Mouse (Mus musculus) heart, embryonic 15.5 days (tissue): Measurements from ENCODE around the gene Olfr917. TPM values are rescaled to one million over a fixed set of nuclear protein-coding genes. Genes with fewer than 3 reads are reported as not detected.

ENCODE experiments used
- ATAC-seq: fragments of 200-750 bp; cut with Nextera tagmentation; replicated peaks from 2 replicates; pipeline ENCODE4 v1.8.0; 2017; ENCODE audit warnings: low read depth, moderate TSS enrichment; ENCODE audit not compliant: insufficient number of reproducible peaks, insufficient read depth, low FRiP score
- H3K27ac ChIP-seq: fragments of 300-500 bp; sonication (generic); 2 replicates; pipeline ENCODE4 v1.5.1; 2015; ENCODE audit warnings: mild to moderate bottlenecking, inconsistent platforms
- H3K27me3 ChIP-seq: fragments of 300-500 bp; sonication (generic); 2 replicates; pipeline ENCODE4 v1.6.1; 2015; ENCODE audit warnings: inconsistent platforms
- H3K36me3 ChIP-seq: fragments of 300-500 bp; sonication (generic); 2 replicates; pipeline ENCODE4 v1.6.1; 2015; ENCODE audit warnings: mild to moderate bottlenecking, inconsistent platforms
- H3K4me1 ChIP-seq: fragments of 300-500 bp; sonication (generic); replicated peaks from 2 replicates; pipeline ENCODE4 v1.6.1; 2015; ENCODE audit warnings: inconsistent platforms
- H3K4me2 ChIP-seq: fragments of 300-500 bp; sonication (generic); 2 replicates; pipeline ENCODE4 v1.6.1; 2015; ENCODE audit warnings: inconsistent platforms, mild to moderate bottlenecking, moderate library complexity
- H3K4me3 ChIP-seq: fragments of 300-500 bp; sonication (generic); 2 replicates; pipeline ENCODE4 v1.5.1; 2015; ENCODE audit warnings: mild to moderate bottlenecking, inconsistent platforms
- H3K9ac ChIP-seq: fragments of 300-500 bp; sonication (generic); 2 replicates; pipeline ENCODE4 v1.6.1; 2015; ENCODE audit warnings: mild to moderate bottlenecking, inconsistent platforms
- H3K9me3 ChIP-seq: fragments of 300-500 bp; sonication (generic); replicated peaks from 2 replicates; pipeline ENCODE4 v1.6.1; 2016; ENCODE audit warnings: inconsistent platforms
- WGBS: fragments of 180-500 bp; shearing (Covaris S2); methylation state at CpG from one replicate; pipeline ENCODE4 v1.1.7; 2015; ENCODE audit warnings: mixed read lengths; 5-methylcytosine and 5-hydroxymethylcytosine counted together
- polyA plus RNA-seq: library from polyadenylated mRNA; unstranded; fragments of >200 nt; fragmentation: Nextera tagmentation; extraction: Ambion mirVana; gene quantifications from 2 replicates; pipeline ENCODE4 v1.2.1, GENCODE M21; 2015

The Olfr917 gene
- polyA plus RNA-seq, result not detected in 2 replicates

GRCm38 (mm10) chr9:38665742-38666141 is at the start of gene Olfr917:
Gene Olfr917, minus strand, starts transcription at chr9:38665842.
- WGBS, result 83% methylated on average over 1 of the region's 1 CpGs
- no peak within 1 kb of the TSS for H3K4me2 ChIP-seq

GRCm38 (mm10) chr9:38674501-38674900 is 8.9 kb upstream of the Olfr917 start, which contains the start of gene Olfr918:
Gene Olfr918, minus strand, starts transcription at chr9:38674601.
- no peaks in the 10 kb centered on the region for H3K36me3 ChIP-seq
- H3K27ac ChIP-seq, result no peak within 1 kb of the TSS
- no peaks in the 10 kb centered on the region for H3K27me3 ChIP-seq
- no peaks in the 10 kb centered on the region for H3K9me3 ChIP-seq
- H3K4me2 ChIP-seq, result no peak within 1 kb of the TSS
- no peaks in the 10 kb centered on the region for H3K4me1 ChIP-seq
- 75% methylated on average over 2 of the region's 2 CpGs for WGBS
- H3K4me3 ChIP-seq, result no peak within 1 kb of the TSS
- no peak for ATAC-seq
- no peak within 1 kb of the TSS for H3K9ac ChIP-seq

More at GRCm38 (mm10) chr9:38665742-38666141, at the start of gene Olfr917:
- no peaks in the 10 kb centered on the region for H3K4me1 ChIP-seq
- H3K36me3 ChIP-seq, result no peaks in the 10 kb centered on the region
- H3K27me3 ChIP-seq, result no peaks in the 10 kb centered on the region
- H3K9me3 ChIP-seq, result no peaks in the 10 kb centered on the region
- no peak for ATAC-seq
- H3K27ac ChIP-seq, result no peak within 1 kb of the TSS
- H3K9ac ChIP-seq, result no peak within 1 kb of the TSS
- no peak within 1 kb of the TSS for H3K4me3 ChIP-seq

GRCm38 (mm10) chr9:38672887-38673286 is 7.2 kb upstream of the Olfr917 start:
- no peaks in the 10 kb centered on the region for H3K36me3 ChIP-seq
- H3K4me2 ChIP-seq, result no peak overlapping the region
- H3K9ac ChIP-seq, result no peak overlapping the region
- H3K9me3 ChIP-seq, result no peaks in the 10 kb centered on the region
- no peak overlapping the region for H3K4me3 ChIP-seq
- H3K4me1 ChIP-seq, result no peaks in the 10 kb centered on the region
- no peaks in the 10 kb centered on the region for H3K27me3 ChIP-seq
- 67% methylated on average over 2 of the region's 2 CpGs for WGBS
- H3K27ac ChIP-seq, result no peak overlapping the region
- ATAC-seq, result no peak

GRCm38 (mm10) chr9:38659775-38660174 is 5.9 kb downstream of the Olfr917 start, which contains the start of gene Olfr916:
Gene Olfr916, minus strand, starts transcription at chr9:38659875.
- no peak for ATAC-seq
- 60% methylated on average over 1 of the region's 1 CpGs for WGBS
- Histone ChIP-seq H3K36me3 (no peaks in the 10 kb centered on the region), H3K9me3 (no peaks in the 10 kb centered on the region), H3K4me2 (no peak within 1 kb of the TSS), H3K27me3 (no peaks in the 10 kb centered on the region), H3K9ac (no peak within 1 kb of the TSS), H3K4me1 (no peaks in the 10 kb centered on the region), H3K4me3 (no peak within 1 kb of the TSS), H3K27ac (no peak within 1 kb of the TSS)

- Histone ChIP-seq H3K27me3 (no peaks in the 10 kb centered on the region), H3K4me3 (no peak overlapping the region), H3K9ac (no peak overlapping the region), H3K36me3 (no peaks in the 10 kb centered on the region), H3K9me3 (no peaks in the 10 kb centered on the region), H3K27ac (no peak overlapping the region), H3K4me1 (no peaks in the 10 kb centered on the region), H3K4me2 (no peak overlapping the region)
- no peak for ATAC-seq
- 78% methylated on average over 4 of the region's 4 CpGs for WGBS
Observed at GRCm38 (mm10) chr9:38632406-38632805, 33.2 kb downstream of the Olfr917 start.

Other genes starting within 250 kb of the Olfr917 start
- gene Olfr901, start 236.4 kb downstream of the Olfr917 start, polyA plus RNA-seq, result not detected in 2 replicates
- gene Olfr902, start 218.2 kb downstream of the Olfr917 start, polyA plus RNA-seq, result not detected in 2 replicates
- gene Olfr904, start 202.7 kb downstream of the Olfr917 start, polyA plus RNA-seq, result not detected in 2 replicates
- not detected in 2 replicates for gene Olfr905, start 194.7 kb downstream of the Olfr917 start, polyA plus RNA-seq
- not detected in 2 replicates for gene Olfr906, start 178.8 kb downstream of the Olfr917 start, polyA plus RNA-seq
- not detected in 2 replicates for gene Olfr907, start 170.0 kb downstream of the Olfr917 start, polyA plus RNA-seq
- not detected in 2 replicates for gene Olfr911-ps1, start 144.3 kb downstream of the Olfr917 start, polyA plus RNA-seq
- not detected in 2 replicates for gene Olfr910, start 128.0 kb downstream of the Olfr917 start, polyA plus RNA-seq
- not detected in 2 replicates for gene Olfr912, start 85.7 kb downstream of the Olfr917 start, polyA plus RNA-seq
- gene Olfr913, start 73.1 kb downstream of the Olfr917 start, polyA plus RNA-seq, result not detected in 2 replicates
- gene Olfr914, start 60.7 kb downstream of the Olfr917 start, polyA plus RNA-seq, result not detected in 2 replicates
- gene Olfr916, start 6.0 kb downstream of the Olfr917 start, polyA plus RNA-seq, result not detected in 2 replicates
- gene Olfr918, start 8.8 kb upstream of the Olfr917 start, polyA plus RNA-seq, result not detected in 2 replicates
- gene Olfr919, start 37.8 kb upstream of the Olfr917 start, polyA plus RNA-seq, result not detected in 2 replicates
- 19.8 and 24.0 TPM in 2 replicates for gene Vwa5a, start 52.4 kb upstream of the Olfr917 start, polyA plus RNA-seq
- gene Olfr920, start 86.5 kb upstream of the Olfr917 start, polyA plus RNA-seq, result 0.03 TPM in 1 of 2 replicates, not detected in the other
- gene Olfr921, start 107.2 kb upstream of the Olfr917 start, polyA plus RNA-seq, result not detected in 2 replicates
- gene Olfr922, start 148.8 kb upstream of the Olfr917 start, polyA plus RNA-seq, result not detected in 2 replicates
- gene Olfr923, start 160.7 kb upstream of the Olfr917 start, polyA plus RNA-seq, result not detected in 2 replicates
- gene Olfr924, start 178.6 kb upstream of the Olfr917 start, polyA plus RNA-seq, result not detected in 2 replicates
- not detected in 2 replicates for gene Olfr26, start 189.2 kb upstream of the Olfr917 start, polyA plus RNA-seq
- not detected in 2 replicates for gene Olfr926, start 211.3 kb upstream of the Olfr917 start, polyA plus RNA-seq